In the genomic region with DNA sequence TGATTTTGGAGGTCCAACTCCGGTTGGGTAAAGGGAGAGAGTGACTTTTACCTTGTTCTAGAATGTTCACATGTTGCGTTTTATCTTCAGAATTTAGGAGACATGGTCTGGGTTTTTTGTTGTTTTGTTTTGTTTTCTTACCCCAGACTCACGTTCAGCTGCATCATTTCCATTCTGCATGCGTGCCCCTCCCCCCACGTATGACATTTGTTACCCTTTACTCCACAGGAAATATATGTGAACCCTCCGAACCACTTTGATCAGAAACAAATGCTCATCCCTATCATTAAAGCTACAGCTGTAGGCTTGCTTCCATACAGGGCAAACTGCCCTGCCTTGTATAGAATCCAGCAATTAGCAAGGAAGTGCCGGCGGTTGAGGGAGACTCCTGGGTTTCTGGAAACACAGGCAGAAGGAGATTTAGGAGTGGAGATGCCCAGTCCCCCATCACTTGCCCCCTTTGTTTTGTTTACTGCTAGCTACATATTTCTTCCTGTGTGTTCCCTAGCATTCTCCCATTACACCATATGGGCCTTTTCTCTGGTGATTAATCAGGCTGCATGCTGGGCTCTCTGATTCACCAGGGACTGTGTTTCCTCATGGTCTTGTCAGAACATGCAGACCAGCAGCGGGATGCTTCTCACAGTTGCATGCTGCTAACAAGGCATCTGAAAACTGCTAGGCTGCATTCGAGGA, we compare ENCODE assay signal across 8 mouse cellular contexts.
DNase-seq lines count a peak whose midpoint lies in the region; ATAC-seq and TF ChIP-seq lines count a peak whose summit lies in the region.

No protein-coding gene starts in this region.

- 0 out of 2 replicates have a peak overlapping the region, but pooled peaks have one; percentile 1 for H3K4me2 ChIP-seq in embryonic facial prominence, embryonic 15.5 days (replicated peaks)
- 0 out of 2 replicates have a peak overlapping the region, but pooled peaks have one; percentile 15 for H3K4me2 ChIP-seq in limb, embryonic 11.5 days (ENCODE audit: low read depth, severe bottlenecking)
- no peak overlapping the region for H3K4me2 ChIP-seq in liver, postnatal 0 days (ENCODE audit: low read depth, low read length)

- no peaks in the 10 kb centered on the region for H3K36me3 ChIP-seq in embryonic facial prominence, embryonic 15.5 days
- H3K36me3 ChIP-seq in limb, embryonic 11.5 days (ENCODE audit: control insufficient read depth, insufficient read depth, low read length): no peaks in the 10 kb centered on the region
- H3K36me3 ChIP-seq in liver, postnatal 0 days (replicated peaks; ENCODE audit: insufficient read depth, low read length): no peaks in the 10 kb centered on the region

- DNase-seq in kidney, postnatal 10 days: peak; percentile 43
- no peak for DNase-seq in kidney, adult 18-20 months
- peak; percentile 52 for DNase-seq in cerebellum, adult 11-12 months
- peak; percentile 46 for DNase-seq in limb, embryonic 11.5 days (ENCODE audit: low spot score)
- DNase-seq in spleen, postnatal 10 days (ENCODE audit: low spot score in 2 of 2): no peak
- DNase-seq in gastrocnemius, postnatal 25 days: no peak
- no peak for DNase-seq in liver, postnatal 0 days

- TF ChIP-seq EP300 in liver, postnatal 0 days (IDR thresholded peaks at IDR 0.05; ENCODE audit: low read depth): no peak

- H3K27ac ChIP-seq in embryonic facial prominence, embryonic 15.5 days (replicated peaks): no peak overlapping the region
- 0 out of 2 replicates have a peak overlapping the region, but pooled peaks have one; percentile 30 for H3K27ac ChIP-seq in limb, embryonic 11.5 days (replicated peaks; ENCODE audit: low read depth, low read length)
- no peak overlapping the region for H3K27ac ChIP-seq in liver, postnatal 0 days (ENCODE audit: low read depth)

- no peak overlapping the region for H3K4me3 ChIP-seq in embryonic facial prominence, embryonic 15.5 days (replicated peaks)
- H3K4me3 ChIP-seq in limb, embryonic 11.5 days (ENCODE audit: low read depth, low read length): no peak overlapping the region
- no peak overlapping the region for H3K4me3 ChIP-seq in liver, postnatal 0 days (ENCODE audit: low read depth, low read length)

- peaks cover 23% of the 10 kb centered on the region for H3K4me1 ChIP-seq in embryonic facial prominence, embryonic 15.5 days
- H3K4me1 ChIP-seq in limb, embryonic 11.5 days (ENCODE audit: control insufficient read depth, insufficient read depth, low read length): peaks cover 25% of the 10 kb centered on the region
- H3K4me1 ChIP-seq in liver, postnatal 0 days (ENCODE audit: insufficient read depth): peaks cover 6% of the 10 kb centered on the region; the same call in 1 of the 2 replicates

- 25% methylated on average over 10 of the region's 10 CpGs for WGBS in embryonic facial prominence, embryonic 15.5 days
- 13% methylated on average over 10 of the region's 10 CpGs for WGBS in limb, embryonic 11.5 days
- 51% methylated on average over 10 of the region's 10 CpGs for WGBS in liver, postnatal 0 days (ENCODE audit: insufficient replicate concordance)

- no peak for TF ChIP-seq CTCF in liver, postnatal 0 days (IDR thresholded peaks at IDR 0.05; ENCODE audit: low read depth)

- no peak; the same call in 1 of the 2 replicates for ATAC-seq in embryonic facial prominence, embryonic 15.5 days (ENCODE audit: insufficient number of reproducible peaks, low FRiP score, low TSS enrichment, low read depth)
- ATAC-seq in limb, embryonic 11.5 days (ENCODE audit: insufficient number of reproducible peaks, low FRiP score, low TSS enrichment, low read depth): no peak
- ATAC-seq in liver, postnatal 0 days: no peak

- H3K27me3 ChIP-seq in embryonic facial prominence, embryonic 15.5 days: no peaks in the 10 kb centered on the region
- H3K27me3 ChIP-seq in limb, embryonic 11.5 days (ENCODE audit: control insufficient read depth, insufficient read depth, low read length): no peaks in the 10 kb centered on the region
- H3K27me3 ChIP-seq in liver, postnatal 0 days (ENCODE audit: insufficient read depth, low read length): no peaks in the 10 kb centered on the region

- H3K9me3 ChIP-seq in embryonic facial prominence, embryonic 15.5 days (replicated peaks): no peaks in the 10 kb centered on the region
- no peaks in the 10 kb centered on the region for H3K9me3 ChIP-seq in limb, embryonic 11.5 days (ENCODE audit: control insufficient read depth, low read length)
- H3K9me3 ChIP-seq in liver, postnatal 0 days (ENCODE audit: low read length): no peaks in the 10 kb centered on the region

- H3K9ac ChIP-seq in embryonic facial prominence, embryonic 15.5 days: no peak overlapping the region
- no peak overlapping the region for H3K9ac ChIP-seq in limb, embryonic 11.5 days (ENCODE audit: low read length)
- no peak overlapping the region for H3K9ac ChIP-seq in liver, postnatal 0 days (replicated peaks)

Comparison
In these comparisons a context has a peak if more than half of its experiments do, and no peak if none do; other contexts are left out.
1. DNase-seq: peak in kidney, postnatal 10 days (single experiment), cerebellum, adult 11-12 months (single experiment) and limb, embryonic 11.5 days (single experiment); none in kidney, adult 18-20 months (single experiment), spleen, postnatal 10 days (0 of 2), gastrocnemius, postnatal 25 days (single experiment) and liver, postnatal 0 days (single experiment).